Mouse (Mus musculus) forebrain, embryonic 14.5 days (tissue): ENCODE results near the gene Atp8b4. TPM values are rescaled to one million over a fixed set of nuclear protein-coding genes. Genes with fewer than 3 reads are reported as not detected.

Experiments used
- ATAC-seq: fragments of 200-750 bp; cut with Nextera tagmentation; 2 replicates; pipeline ENCODE4 v1.8.0; 2017; ENCODE audit warnings: mild to moderate bottlenecking, moderate library complexity
- DNase-seq: peaks from one replicate; pipeline ENCODE4 v3.0.0-alpha.2; 2015; ENCODE audit warnings: low spot score
- H3K27ac ChIP-seq: fragments of 300-500 bp; sonication (generic); 2 replicates; pipeline ENCODE4 v1.5.1; 2014; ENCODE audit warnings: low read depth, mild to moderate bottlenecking, control low read depth, low read length, moderate library complexity
- H3K27me3 ChIP-seq: fragments of 300-500 bp; sonication (generic); replicated peaks from 2 replicates; pipeline ENCODE4 v1.6.1; 2014; ENCODE audit warnings: low read length, control low read depth, mixed read lengths; ENCODE audit not compliant: control insufficient read depth, insufficient read depth
- H3K36me3 ChIP-seq: fragments of 300-500 bp; sonication (generic); 2 replicates; pipeline ENCODE4 v1.6.1; 2014; ENCODE audit warnings: low read length, control low read depth; ENCODE audit not compliant: control insufficient read depth, insufficient read depth
- H3K4me1 ChIP-seq: fragments of 300-500 bp; sonication (generic); 2 replicates; pipeline ENCODE4 v1.6.1; 2014; ENCODE audit warnings: antibody characterized with exemption, low read length, control low read depth; ENCODE audit not compliant: control insufficient read depth, insufficient read depth
- H3K4me2 ChIP-seq: fragments of 300-500 bp; sonication (generic); 2 replicates; pipeline ENCODE4 v1.6.1; 2014; ENCODE audit warnings: mild to moderate bottlenecking, control low read depth, low read length
- H3K4me3 ChIP-seq: fragments of 300-500 bp; sonication (generic); 2 replicates; pipeline ENCODE4 v1.5.1; 2014; ENCODE audit warnings: low read depth, low read length, control low read depth
- H3K9ac ChIP-seq: fragments of 300-500 bp; sonication (generic); 2 replicates; pipeline ENCODE4 v1.6.1; 2014; ENCODE audit warnings: mild to moderate bottlenecking, low read length, control low read depth, moderate library complexity
- H3K9me3 ChIP-seq: fragments of 300-500 bp; sonication (generic); replicated peaks from 2 replicates; pipeline ENCODE4 v1.6.1; 2016; ENCODE audit warnings: low read length, control low read depth, mixed read lengths; ENCODE audit not compliant: control insufficient read depth
- whole genome bisulfite sequencing: fragments of 180-500 bp; shearing (Covaris S2); extraction: QIAGEN DNeasy Blood & Tissue Kit; methylation state at CpG from one replicate; pipeline ENCODE4 v1.1.7; 2014; 5-methylcytosine and 5-hydroxymethylcytosine counted together
- polyA plus RNA-seq: library from polyadenylated mRNA; unstranded; fragments of >200 nt; fragmentation: Nextera tagmentation; extraction: Ambion mirVana; gene quantifications from 2 replicates; pipeline ENCODE4 v1.2.1, GENCODE M21; 2014

The Atp8b4 gene
- polyA plus RNA-seq, 1 experiment from 2014 or later, result 0.06 TPM

DNA sequence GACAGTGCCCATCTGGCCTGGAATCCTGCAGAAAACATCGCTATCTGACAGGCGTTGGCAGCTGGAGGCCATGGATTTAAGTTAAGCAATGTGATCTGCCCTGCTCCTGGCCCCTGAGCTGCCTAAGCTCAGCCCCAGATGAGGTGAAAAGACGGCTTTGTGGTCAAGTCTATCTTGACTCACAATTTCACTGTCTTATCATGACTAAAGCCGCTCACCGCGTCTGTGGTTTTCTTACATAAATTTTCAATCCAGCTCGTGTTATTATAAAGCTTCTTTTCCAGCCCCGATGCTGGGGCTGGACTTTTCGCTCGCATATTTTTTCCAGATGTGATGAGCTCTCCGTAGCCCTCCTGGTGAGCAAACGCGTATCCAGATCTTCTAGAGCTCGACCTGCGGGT, 177.8 kb downstream of the Atp8b4 start:
- no peak overlapping the region for H3K4me3 ChIP-seq

GRCm38 (mm10) chr2:126318071-126318470, 182.4 kb downstream of the Atp8b4 start:
- no peaks in the 10 kb centered on the region for H3K27me3 ChIP-seq
- H3K9ac ChIP-seq, result no peak overlapping the region
- H3K4me1 ChIP-seq, result no peaks in the 10 kb centered on the region
- no peak overlapping the region for H3K4me3 ChIP-seq
- no peak overlapping the region for H3K27ac ChIP-seq
- no peaks in the 10 kb centered on the region for H3K9me3 ChIP-seq
- 95% methylated on average over 6 of the region's 6 CpGs for WGBS
- H3K36me3 ChIP-seq, result no peaks in the 10 kb centered on the region
- ATAC-seq, result no peak
- no peak for DNase-seq
- no peak overlapping the region for H3K4me2 ChIP-seq

More for the DNA sequence above, 177.8 kb downstream of the Atp8b4 start:
- no peak for DNase-seq
- no peak overlapping the region for H3K4me2 ChIP-seq
- H3K27me3 ChIP-seq, result no peaks in the 10 kb centered on the region
- no peaks in the 10 kb centered on the region for H3K4me1 ChIP-seq
- no peak overlapping the region for H3K9ac ChIP-seq
- H3K27ac ChIP-seq, result no peak overlapping the region
- H3K9me3 ChIP-seq, result no peaks in the 10 kb centered on the region
- 91% methylated on average over 15 of the region's 15 CpGs for WGBS
- no peaks in the 10 kb centered on the region for H3K36me3 ChIP-seq
- no peak for ATAC-seq

DNA sequence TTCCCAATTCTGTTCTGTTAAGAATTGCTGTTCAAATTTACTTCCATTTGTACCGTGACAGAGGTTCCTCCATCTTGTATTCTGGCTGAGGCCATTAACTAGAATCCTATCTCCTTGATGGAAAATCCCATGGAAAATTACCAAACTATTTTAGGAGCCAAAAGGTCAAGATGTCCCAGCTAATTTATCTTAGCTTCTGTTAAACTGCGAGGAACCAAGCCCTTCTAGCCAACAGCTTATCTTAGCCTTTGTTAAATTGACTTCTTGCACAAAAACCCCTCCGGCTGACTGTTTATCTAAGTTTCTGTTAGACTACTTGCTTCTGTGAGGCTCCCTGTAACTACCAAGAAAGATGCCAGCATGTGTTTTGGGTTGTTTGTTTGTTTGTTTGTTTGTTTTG, 183.5 kb downstream of the Atp8b4 start:
- Histone ChIP-seq H3K36me3 (no peaks in the 10 kb centered on the region), H3K27ac (no peak overlapping the region), H3K9me3 (no peaks in the 10 kb centered on the region), H3K4me2 (no peak overlapping the region), H3K4me1 (no peaks in the 10 kb centered on the region), H3K9ac (no peak overlapping the region), H3K4me3 (no peak overlapping the region), H3K27me3 (no peaks in the 10 kb centered on the region)
- ATAC-seq (no peak), DNase-seq (no peak)
- 89% methylated on average over 3 of the region's 3 CpGs for WGBS

DNA sequence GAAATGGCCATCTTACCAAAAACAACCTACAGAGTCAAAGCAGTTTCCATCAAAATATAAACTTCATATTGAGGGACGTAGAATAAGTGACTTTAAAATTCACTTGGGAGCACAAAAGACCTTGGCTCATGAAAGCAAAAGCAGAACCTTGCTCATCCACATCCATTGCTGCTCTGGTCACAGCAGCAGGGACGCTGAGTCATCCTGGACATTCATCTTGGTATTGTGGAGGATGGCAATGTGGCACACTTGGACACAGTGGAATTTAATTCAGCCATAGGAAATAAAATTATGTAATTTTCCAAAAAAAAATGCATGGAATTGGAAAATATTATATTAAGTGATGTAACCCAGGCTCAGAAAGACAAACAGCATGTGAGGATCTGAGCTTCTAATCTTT, 184.1 kb downstream of the Atp8b4 start:
- Histone ChIP-seq H3K36me3 (no peaks in the 10 kb centered on the region), H3K27ac (no peak overlapping the region), H3K4me1 (no peaks in the 10 kb centered on the region), H3K9me3 (no peaks in the 10 kb centered on the region), H3K27me3 (no peaks in the 10 kb centered on the region), H3K9ac (no peak overlapping the region), H3K4me2 (no peak overlapping the region), H3K4me3 (no peak overlapping the region)
- ATAC-seq (no peak), DNase-seq (no peak)
- WGBS, result 91% methylated on average over 2 of the region's 2 CpGs

DNA sequence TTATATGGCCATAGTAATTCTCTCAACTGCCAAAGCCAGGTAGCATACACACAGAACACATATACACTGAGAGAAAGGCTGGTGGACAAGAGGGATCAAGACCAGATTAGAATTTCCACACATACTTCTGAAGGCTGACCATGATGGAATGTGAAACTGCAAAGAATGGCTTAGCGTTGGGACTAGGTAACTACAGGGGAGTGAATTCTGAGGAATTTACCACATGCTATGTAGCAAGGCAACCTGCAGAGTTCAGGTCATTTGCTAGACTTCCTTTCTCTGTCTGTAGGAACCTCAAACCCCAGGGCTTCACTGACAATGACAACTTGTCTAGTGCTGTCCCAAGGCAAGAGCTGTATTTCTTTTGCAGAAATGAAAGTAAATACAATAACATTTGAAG, 189.4 kb downstream of the Atp8b4 start:
- Histone ChIP-seq H3K27me3 (no peaks in the 10 kb centered on the region), H3K9me3 (no peaks in the 10 kb centered on the region), H3K27ac (no peak overlapping the region), H3K4me1 (no peaks in the 10 kb centered on the region), H3K4me2 (no peak overlapping the region), H3K4me3 (no peak overlapping the region), H3K36me3 (no peaks in the 10 kb centered on the region), H3K9ac (no peak overlapping the region)
- no peak for DNase-seq
- no peak for ATAC-seq
- WGBS, result 54% methylated on average over 1 of the region's 1 CpGs

GRCm38 (mm10) chr2:126309994-126310393, 190.5 kb downstream of the Atp8b4 start:
- 84% methylated on average over 4 of the region's 4 CpGs for WGBS
- Histone ChIP-seq H3K36me3 (no peaks in the 10 kb centered on the region), H3K9ac (no peak overlapping the region), H3K4me2 (no peak overlapping the region), H3K9me3 (no peaks in the 10 kb centered on the region), H3K4me3 (no peak overlapping the region), H3K27me3 (no peaks in the 10 kb centered on the region), H3K27ac (no peak overlapping the region), H3K4me1 (no peaks in the 10 kb centered on the region)
- DNase-seq, result no peak
- no peak for ATAC-seq

GRCm38 (mm10) chr2:126304621-126305020, 195.9 kb downstream of the Atp8b4 start:
- H3K36me3 ChIP-seq, result no peaks in the 10 kb centered on the region
- no peak overlapping the region for H3K4me2 ChIP-seq
- no peak overlapping the region for H3K4me3 ChIP-seq
- H3K9me3 ChIP-seq, result no peaks in the 10 kb centered on the region
- H3K4me1 ChIP-seq, result no peaks in the 10 kb centered on the region
- H3K27ac ChIP-seq, result no peak overlapping the region
- no peaks in the 10 kb centered on the region for H3K27me3 ChIP-seq
- DNase-seq (no peak), ATAC-seq (no peak)
- 82% methylated on average over 5 of the region's 5 CpGs for WGBS
- no peak overlapping the region for H3K9ac ChIP-seq

DNA sequence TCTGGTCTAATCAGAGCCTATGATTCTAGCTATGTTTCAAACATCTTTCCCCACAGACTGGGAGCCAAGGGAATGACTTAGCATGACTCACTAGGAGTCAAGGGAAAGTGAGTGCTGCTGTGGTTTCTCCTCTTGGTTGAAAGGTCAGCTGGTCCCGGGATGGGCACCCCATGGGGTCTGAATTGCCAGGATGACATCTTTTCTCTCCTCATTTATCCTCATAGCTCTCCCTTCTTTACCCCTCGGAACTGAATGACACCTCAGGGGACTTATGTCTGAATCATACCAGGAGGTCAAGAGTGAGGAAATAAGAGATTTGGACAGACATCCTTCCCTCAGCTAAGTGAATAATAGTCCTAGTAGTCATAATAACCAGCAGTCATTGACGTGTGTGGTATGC, 197.2 kb downstream of the Atp8b4 start:
- WGBS, result 39% methylated on average over 3 of the region's 3 CpGs
- Histone ChIP-seq H3K9me3 (no peaks in the 10 kb centered on the region), H3K27me3 (no peaks in the 10 kb centered on the region), H3K4me2 (no peak overlapping the region), H3K4me3 (no peak overlapping the region), H3K9ac (no peak overlapping the region), H3K4me1 (no peaks in the 10 kb centered on the region), H3K36me3 (no peaks in the 10 kb centered on the region), H3K27ac (no peak overlapping the region)
- DNase-seq, result no peak
- no peak for ATAC-seq

DNA sequence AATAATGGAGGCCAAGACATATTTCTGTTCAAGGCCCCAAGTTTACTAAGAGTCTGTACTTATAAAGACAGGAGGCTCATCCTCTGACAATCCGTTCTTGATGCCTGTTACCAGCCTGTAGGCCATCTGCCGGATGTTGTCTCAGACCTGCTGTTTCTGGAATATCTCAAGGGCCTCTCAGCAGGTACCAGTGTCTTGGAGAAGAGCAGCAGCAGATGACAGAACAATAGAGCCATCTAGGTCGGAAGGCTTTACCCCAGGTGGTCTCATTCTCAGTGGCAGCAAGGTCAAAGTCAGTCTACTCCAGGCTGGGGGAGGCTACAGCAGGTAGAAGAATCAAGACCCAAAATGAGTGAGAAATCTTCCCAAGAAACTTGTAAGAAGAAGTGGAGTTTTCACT, 198.1 kb downstream of the Atp8b4 start:
- no peaks in the 10 kb centered on the region for H3K27me3 ChIP-seq
- DNase-seq, result no peak
- H3K4me1 ChIP-seq, result no peaks in the 10 kb centered on the region
- H3K27ac ChIP-seq, result no peak overlapping the region
- no peak overlapping the region for H3K4me2 ChIP-seq
- no peak overlapping the region for H3K4me3 ChIP-seq
- H3K36me3 ChIP-seq, result no peaks in the 10 kb centered on the region
- ATAC-seq, result no peak
- no peaks in the 10 kb centered on the region for H3K9me3 ChIP-seq
- H3K9ac ChIP-seq, result no peak overlapping the region
- WGBS, result 69% methylated on average over 3 of the region's 3 CpGs
